Mouse (Mus musculus) urinary bladder, postnatal 14 days (tissue): ENCODE data around the gene Plb1.

Experiments used
- DNase-seq: peaks from one replicate; pipeline ENCODE4 v3.0.0; 2021; ENCODE audit warnings: low spot score

Plb1 gene

DNA sequence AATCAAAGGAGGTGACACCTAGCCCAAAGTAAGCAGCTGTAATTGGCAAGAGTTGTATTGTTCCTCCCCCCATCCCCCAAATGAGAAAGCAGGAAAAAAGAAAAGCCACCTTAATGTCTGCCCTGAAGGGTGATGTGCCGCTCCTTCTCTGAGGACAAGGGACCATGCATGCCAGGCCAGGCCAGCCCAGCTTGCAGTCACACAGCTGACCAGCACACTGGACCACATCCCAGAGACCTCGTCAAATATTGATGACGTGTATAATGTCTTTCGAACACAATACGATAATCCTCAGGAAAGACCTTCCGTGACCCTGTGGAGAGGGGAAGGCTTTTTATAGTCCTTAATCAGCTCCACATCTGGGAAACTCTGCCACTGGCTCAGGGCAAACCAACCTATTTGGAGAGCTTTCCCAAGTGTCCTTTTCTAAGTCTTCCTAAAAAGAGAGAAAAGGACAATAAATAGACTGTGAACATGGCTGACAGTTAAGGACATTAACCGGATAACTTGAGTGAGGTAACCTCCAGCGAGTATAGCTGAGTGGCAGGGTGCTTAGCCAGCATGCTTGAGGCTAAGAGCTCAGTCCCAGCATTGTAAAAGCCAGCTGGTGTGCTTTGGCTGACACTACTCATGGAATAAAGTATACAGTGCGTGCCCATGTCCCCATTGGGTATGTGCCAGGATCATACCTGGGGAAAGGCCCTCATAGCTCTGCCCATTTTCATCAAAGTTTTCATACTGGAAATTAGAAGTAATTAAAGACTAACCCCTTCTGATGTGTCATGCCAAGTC is 162.8 kb downstream of the Plb1 start:
- DNase-seq, result no peak

DNA sequence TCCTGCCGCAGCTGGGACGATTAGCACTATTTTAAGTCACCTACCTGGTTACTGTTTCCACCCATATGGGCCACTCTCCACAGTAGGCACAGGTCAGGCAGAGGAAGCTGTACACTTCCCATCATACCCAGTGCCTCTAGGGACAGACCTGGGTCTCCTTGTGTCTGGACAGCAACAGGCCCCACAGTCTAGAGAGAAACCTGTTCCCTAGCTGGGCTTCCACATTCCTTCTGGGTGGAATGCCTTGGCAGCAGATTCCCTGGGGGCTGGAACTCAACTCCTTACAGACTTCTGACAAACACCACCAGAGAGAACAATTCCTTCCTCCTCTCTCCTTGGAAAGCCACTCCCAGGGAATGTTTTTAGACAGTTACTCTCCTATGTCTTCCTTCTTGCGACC is 165.2 kb downstream of the Plb1 start:
- DNase-seq, result no peak

DNA sequence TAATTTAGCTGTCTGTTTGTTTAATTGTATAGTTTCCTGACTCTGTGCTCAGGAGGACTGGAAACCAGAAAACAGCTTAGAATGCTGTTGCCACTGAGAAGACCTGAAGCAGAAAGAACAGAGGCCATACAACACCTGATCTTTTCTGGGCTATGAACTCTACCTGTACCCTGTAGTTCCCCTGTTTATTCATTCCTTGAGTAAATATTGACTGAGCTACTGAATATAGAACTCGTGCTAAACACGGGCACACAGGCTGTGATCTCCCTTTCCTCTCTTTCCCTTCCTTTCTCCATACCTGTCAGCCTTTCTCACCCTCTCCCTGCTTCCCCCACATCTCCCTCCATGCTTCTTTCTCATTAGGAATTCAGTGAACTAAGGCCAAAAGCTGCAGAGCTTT is 168.4 kb downstream of the Plb1 start:
- no peak for DNase-seq

DNA sequence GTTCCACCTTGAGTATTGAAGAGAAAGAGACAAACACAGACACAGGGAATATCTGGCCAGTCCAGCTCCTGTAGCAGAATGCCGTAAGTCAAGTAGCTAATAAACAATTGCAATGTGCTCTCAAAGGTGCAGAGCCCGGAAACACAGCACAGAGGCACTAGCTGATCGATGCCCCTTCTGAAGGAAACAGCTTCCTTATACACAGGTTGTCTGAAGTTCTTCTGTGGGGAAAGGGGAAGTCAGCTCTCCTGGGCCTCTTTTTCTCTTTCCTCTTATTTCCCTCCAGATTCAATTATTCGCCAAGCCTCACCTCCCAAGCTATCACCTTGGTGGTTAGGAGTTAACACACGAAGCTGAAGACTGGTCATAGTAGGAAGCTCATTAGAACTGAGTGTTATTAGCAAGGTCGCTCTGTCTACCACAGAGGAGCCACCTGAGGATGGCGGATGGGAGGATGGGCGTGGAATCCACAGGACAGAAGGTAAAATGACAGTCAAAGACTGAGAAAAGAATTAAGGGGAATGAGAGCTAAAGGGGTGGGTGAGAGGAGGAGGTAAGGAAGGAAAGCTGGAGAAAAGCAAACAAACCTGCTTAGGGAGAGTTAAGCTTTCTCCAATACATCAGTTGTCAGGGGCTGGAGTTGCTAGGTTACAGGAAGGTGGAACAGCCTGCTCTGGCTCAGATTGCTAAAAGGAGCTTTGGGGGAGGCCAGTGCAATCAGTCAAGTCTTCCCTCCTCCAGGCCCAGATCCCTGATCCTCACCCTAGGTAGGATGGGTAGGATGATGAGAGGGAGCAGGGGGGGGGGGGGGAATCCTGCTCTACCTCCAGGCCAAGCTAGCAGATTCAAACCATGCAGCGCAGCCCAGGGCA is 170.8 kb downstream of the Plb1 start:
- DNase-seq, result no peak

DNA sequence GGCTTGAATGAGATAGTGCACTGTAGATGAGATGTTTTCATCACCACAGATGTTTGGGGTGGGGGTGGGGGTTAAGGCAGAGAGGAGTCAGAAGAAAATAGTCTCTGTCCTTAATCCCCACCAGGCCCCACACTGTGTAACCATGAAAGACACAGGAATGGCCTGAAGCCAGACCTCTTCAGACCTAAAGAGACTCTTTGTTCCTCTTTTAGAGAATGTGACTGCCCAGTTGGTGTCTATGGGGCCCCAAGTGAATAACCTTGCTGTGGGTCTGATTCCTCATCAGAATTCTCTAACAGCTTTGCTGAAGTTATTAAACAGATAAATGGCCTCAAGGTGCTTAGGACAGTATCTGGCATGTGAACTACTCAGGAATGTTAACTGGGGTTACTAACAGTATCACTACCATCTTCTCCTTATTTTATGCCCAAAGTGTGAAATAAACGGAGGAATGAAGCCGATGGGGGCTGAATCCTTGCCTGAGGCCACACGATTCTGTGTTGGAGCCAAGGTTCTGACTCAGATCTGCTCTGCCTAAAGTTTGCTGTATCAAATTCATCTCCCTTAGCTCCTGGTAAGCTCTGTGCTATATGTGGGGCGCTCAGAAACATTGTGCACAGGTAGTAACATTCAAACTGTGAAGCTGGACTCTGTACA is 172.8 kb downstream of the Plb1 start:
- DNase-seq, result no peak

DNA sequence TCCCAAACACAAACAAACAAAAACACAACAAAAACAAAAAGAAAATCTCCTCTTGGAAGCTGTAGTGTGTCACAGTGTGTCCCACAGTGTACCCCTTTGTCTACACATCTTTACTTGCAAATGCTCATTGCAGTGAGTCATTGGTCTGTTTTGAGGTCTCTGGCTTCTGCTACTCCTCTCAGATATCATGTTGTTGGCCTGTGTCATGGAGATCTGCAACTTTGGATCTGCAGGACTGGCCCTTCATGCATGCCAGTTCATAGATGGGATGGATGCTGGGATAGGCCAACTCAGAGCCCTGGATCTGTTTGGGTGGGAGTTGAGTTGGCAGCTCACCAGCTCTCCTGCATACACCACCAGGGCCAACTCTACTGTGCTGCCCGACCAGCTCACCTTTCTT is 176.3 kb downstream of the Plb1 start:
- DNase-seq, result no peak

DNA sequence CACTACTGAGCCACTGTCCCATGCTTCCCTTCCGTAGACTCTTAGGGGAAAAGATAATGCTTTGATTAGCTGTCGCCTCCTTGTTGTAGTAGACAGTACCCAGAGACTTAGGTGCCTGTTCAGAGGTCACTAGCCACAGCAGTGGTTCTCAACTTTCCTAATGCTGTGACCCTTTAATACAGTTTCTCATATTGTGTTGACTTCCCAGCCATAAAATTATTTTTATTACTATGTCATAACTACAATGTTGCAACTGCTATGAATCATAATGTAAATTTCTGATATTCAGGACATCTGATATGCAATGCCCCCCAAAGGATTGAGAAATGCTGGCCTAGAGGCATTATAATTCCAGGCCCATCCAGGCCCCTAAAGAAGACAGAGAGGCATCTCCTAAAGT is 177.2 kb downstream of the Plb1 start:
- DNase-seq, result no peak

DNA sequence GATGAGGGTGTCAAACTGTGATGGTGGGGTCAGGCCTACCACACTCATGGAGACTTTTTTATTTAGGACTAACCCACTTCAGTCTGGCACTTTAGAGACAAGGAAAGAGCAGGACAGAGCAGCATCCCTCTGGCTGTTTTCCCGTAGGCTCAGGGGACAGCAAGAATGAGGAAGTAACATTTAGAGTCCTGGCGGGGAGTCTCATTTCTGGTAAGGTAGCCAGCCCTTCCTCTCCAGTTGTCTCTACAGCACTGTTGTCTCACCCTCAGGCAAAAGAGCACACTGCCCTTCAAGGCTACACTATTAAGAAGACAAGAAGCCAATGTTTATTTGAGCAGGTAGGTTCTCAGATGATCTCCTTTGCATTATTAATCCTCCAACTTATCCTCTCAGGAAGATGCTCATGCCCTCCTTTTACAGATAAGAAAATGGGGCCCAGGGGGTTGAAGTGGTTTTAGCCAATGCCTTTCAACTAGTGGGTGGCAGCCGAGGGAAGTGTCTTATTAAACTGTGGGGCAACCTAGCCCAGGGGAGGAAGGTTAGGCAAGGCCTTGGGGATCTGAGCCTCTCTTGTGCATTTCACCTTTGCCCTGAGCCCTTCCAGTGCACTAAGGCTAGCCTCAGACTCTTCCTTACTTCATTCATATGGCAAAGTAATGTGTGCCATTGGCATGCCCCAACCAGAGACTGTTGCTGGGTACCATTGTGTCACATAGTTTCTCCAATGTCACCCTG is 178.6 kb downstream of the Plb1 start:
- DNase-seq, result no peak

DNA sequence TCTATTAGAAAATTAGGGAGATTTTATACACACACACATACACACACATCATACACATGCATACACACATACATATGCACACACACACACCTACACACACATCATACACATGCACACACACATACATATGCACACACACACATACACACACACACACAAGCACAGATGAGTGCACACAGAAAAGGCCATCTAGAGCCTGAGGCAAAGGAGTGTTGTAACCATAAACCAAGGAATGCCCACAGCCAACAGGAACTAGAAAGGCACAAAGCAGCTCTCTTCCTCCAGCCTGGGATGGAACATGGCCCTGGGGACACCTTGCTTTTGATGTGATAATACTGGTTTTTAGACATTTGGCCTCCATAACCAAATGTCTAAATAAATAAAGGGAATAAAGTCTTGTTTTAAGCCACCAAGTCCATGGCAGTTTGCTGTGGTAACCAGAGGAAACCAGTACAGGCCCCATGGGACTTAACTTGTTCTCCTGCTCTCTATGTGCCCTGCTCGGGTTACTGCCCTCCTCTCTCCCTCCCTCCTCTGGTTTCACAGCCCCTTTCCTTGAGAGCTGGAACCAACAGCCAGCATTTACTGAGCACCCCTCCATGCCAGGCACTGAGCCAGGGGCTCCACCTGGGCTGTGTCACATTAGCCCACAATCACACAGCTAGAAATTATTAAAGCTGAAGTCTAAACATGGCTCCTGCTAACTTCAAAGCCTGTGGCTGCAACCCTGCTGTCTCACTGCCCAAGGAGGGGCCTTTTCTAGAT is 179.9 kb downstream of the Plb1 start:
- DNase-seq, result peak; percentile 36

DNA sequence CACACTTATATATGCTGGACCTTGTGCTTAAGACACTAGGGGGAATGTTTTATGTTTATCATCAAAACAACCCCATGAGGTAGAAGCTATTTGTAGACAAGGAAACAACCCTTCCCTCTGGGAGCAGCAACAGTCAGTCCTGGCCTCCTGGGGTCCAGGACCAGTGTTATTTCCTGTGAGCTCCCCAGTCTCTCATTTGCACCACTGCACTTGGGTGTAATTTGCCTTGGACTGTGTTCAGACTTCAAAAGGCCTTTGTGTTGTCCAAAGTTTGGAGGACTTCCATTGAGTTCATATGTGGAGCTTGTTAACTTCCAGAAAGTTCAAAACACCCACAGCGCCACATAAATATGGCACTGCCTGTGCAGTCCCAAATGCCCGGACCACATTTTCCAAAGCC is 180.6 kb downstream of the Plb1 start:
- DNase-seq, result no peak

DNA sequence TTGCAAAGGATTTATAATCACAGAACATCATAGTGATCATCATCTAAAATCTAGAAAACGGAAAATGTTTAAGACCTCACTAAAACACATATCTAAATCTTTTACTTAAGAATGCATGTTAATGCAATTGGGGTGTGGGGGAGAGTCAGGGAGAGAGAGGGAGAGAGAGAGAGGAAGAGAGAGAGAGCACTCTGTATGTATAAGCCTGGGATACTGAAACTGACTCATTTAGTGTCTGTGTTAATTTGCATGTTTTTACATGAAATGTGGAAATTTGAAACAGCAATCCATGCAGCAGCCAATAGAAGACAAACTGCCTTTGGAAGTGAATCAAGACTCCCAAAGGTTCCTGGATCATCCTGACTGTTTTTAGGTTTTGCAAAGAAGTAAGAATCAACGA is 181.1 kb downstream of the Plb1 start:
- no peak for DNase-seq

DNA sequence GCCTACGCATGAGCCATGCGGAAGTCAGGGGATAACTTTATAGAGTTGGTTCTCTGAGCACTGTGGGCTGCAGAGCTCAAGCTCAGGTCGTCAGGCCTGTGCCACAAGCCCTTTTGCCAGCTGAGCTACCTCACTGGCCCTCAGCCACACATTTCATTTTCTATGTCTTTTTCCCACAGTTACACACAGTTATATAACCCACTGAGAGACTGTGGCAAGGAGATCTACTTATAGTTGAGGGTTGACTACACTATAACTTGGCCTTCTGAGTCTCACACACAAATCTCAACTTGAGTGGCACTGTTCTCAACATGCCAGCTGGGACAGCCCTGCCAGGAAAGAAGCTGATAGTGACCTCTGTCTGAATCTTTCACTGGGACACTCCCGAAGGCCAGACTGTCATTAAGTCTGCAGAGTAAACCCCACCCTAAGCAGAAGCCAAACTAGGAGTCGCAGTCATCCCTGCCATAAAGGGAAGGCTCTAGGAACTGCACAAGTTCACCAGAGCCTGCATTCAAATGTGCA is 182.0 kb downstream of the Plb1 start:
- DNase-seq, result no peak

DNA sequence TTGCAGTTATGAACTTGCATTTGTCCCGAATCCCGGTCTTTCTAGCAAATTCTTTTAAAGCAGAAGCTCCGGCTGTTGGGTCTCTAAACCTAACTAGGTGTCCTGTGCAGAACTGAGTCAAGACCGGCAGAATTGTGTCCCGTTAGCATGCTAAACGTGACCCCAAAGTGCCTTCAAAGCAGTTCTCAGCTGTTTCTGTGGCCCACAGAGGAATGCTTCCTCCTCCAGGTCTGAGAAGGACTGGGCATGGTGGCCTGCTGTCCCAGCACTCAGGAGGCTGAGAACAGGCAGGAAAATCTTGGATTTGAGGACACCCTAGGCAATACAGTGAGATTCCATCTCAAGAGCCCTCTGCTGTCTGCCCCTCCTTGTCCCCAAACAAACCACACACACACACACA is 183.0 kb downstream of the Plb1 start:
- no peak for DNase-seq
